Mouse (Mus musculus) layer of hippocampus, postnatal 36 days (tissue): ENCODE data around the gene Gstm3. TPM values are rescaled to one million over a fixed set of nuclear protein-coding genes. Genes with fewer than 3 reads are reported as not detected.
"Not testable (repeated sequence)": the region's sequence is repeated elsewhere in the genome, so short reads cannot be mapped to it uniquely, and the experiment has no call there.

Experiments
- DNase-seq, 2 experiments: peaks; one replicate each; pipeline ENCODE4 v3.0.0; 2022
- total RNA-seq, 2 experiments: library from RNA; stranded (reverse); gene quantifications; 2 replicates each; pipeline ENCODE4 v1.2.3; 2021

Gene Gstm3
- total RNA-seq: not detected

DNA sequence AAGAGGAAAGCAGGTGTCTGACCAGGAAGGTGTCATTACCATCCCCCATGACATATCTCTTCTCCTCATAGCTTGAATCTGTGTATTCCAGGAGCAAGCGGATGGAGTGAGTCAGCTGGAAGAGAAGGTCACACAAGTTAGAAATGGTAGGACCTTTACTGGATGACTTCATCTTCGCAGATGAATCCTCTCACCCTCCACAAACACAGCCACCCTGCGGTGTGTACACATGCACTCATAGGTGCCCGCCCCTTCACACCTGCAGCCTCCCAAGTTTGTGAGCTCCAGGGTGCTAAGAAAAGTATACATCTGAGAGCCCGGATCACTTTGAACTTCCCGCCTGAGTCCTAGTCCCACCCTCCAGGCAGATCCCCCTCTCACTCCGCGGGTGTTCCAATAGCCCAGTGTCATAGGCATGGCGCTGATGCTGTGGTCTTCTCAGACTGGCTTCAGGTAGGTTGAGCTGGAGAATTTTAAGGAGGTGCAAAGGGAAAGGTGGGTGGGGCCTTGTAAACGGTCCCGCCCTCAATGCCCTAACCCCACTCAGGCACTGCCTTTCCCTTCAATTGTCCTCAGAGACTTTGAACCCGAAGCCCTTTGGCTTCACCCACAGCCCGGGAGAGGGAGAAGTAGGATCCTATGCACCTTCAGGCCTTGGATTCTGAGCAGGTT, at the start of gene Gstm3:
Gene Gstm3, minus strand, starts transcription at position 560 of the 672 bp plus-strand sequence.
- DNase-seq: no peak

DNA sequence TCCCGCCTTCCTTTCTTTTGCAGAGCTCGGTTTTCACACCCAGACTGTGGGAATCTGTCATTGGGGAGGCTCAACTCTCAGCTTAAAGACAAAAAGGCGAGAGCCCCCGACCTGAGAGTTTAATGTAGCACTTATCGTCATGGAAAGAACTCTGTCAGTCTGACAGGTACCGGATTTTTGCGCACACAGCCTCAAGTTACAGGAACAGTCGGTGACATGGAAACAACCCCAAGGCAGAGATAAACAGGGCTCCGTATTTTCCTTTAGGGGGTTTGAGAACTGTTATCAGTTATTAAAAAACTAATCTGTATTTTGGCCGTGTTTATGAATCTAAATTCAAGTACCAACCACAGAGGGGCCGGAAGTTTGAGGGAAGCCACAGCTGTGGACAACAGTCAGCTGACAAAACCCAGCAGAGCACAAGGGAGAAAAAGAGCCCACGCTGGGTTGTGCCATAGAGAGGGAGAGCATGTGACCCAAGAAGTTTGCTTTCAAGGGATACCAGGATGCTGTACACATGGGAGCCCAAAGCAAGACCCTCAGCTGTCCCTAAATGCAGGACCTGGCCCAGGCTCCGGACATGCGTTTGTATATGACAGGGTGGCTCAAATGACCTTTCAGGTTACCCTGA, 49.2 kb upstream of the Gstm3 start:
- no peak for DNase-seq

DNA sequence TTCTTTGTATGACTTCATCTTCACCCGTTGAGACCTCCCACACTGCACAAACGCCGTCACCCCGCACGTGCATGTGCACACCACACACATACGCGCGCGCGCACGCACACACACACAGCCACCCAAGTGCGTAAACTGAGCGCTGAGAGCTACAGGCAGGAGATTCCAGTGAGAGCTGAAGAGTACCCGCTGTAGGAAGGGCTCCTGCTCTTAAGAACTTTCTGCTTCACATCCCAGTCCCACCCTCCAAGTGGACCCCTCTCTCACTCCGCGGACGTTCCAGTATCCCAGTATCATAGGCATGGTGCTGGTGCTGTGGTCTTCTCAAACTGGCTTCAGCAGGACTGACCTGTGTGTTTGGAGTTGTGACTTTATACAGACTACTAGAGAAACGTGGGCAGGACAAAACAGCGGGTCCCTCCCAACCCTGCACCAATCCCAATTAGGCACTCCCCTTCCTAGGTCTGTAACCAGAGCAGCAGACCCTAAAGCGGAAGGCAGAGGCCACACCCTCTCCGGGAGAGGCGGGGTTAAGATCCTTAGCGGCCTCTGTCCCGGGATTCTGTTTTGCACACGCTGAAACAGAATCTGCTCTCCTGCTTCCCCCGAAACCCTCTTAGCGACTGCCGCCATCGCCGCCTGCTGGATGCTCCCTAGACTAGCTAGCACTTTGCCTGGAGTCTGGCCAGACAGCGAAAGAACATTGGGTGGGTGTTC, 48.5 kb upstream of the Gstm3 start, which contains the start of gene Gstm1:
Gene Gstm1, minus strand, starts transcription at position 501 of the 717 bp plus-strand sequence.
- DNase-seq: peak; percentile 92 to 93

DNA sequence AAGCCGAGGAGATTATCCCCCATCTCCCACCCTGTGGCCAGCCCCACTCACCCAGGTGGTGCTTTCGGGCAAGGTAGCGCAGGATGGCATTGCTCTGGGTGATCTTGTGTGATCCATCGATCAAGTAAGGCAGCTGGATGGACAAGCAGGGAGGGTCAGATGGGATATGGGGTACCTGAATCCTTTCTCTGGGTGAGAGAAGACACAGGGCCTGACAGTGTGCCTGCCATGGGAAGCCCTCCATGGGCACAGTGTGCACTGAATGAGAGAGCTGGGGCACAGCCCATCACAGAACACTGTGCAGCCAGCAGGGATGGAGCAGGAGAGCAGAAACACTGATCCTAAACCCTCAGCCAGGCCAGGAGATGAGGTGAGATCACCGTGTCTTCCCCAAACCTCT, 47.4 kb upstream of the Gstm3 start:
- DNase-seq: not testable (repeated sequence)

DNA sequence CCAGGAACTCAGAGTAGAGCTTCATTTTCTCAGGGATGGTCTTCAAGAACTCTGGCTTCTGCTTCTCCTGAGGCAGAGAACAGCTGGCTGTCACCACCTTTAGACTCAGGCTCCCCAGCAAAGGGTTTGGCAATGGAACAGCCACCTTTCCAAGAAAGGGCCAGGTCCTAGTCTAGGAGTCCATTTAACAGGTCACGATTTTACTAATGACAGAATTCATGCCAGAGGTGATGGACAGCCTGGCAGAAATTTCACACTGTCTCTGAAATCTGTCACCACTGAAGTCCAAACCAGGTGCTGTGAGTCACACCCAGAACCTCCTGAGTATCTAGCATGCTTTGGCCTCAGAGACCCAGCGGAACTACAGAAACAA, 45.9 kb upstream of the Gstm3 start:
- no peak for DNase-seq

DNA sequence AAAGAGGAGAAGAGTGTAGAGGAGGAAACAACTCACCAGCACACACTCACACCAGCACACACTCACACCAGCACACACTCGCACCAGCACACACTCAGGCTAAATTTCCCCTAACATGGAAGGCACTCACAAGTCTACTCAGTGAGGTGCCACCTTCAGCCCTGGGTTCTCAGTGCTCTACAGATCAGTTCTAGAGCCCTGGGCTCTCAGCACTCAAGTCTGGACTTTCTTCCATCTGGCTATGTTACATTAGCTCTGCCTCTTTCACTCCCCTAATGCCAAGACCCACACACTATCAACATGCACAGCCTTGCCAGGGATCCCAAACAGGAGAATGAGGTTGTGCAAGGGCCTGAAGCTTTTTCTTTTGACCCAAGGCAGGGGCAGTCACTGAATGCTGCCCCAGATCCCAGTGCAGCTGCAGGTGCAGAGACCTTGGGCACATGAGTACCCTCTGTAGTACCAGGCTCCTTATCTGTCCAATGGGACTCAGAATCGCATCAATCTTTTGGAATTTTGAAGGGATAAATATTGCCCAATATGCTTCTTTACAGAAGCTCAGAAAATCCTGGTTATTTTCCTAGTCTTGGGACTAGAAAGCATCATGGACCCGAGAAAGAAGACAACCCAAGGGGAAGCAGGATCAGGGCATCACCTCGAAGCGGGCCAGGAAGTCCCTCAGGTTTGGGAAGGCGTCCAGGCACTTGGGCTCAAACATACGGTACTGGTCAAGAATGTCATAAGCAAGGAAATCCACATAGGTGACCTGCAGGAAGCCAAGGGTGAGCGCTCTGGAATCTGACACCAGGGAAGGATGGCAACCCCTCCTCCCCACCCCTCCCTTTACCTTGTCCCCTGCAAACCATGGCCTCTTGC, 45.3 kb upstream of the Gstm3 start:
- DNase-seq: no peak

DNA sequence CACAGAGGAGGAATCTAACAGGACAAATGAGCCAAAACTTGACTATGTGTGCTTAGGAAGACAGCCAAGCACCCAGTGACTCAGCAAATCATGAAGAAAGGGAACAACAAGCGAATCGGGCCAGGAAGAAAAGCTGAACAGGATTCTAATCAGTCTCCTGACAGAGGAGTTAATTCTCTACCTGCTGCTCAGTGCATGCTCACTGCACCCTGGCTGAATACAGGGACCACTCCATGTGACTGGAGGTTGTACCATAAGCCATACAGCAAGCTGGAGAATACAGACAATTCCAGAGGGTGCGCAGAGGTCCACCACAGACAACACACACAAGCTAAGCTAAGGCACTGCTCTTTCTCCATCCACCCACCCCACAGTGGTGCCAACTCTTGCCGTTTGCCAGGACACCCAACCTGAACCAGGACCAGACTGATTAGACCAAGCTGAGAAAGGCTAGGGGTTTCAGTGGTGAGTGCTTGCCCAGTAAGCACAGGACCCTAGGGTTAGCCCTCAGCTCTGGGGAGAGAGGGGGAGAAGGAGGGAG, 44.3 kb upstream of the Gstm3 start:
- peak; percentile 59 to 61 for DNase-seq

DNA sequence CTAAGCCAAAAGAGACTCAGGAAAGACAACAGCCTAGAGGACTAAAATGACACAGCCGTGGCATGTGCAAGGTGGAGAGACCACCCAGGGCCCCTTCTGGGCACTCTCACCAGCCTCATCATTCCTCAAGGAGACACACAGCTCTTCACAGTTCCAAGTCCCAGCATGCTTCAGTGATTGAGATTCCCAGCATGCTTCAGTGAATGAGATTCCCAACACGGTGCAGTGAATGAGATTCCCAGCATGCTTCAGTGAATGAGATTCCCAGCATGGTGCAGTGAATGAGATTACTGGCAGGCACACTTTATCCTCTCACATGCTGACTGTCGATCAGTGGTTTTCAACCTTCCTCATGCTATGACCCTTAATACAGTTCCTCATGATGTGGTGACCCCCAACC, 42.5 kb upstream of the Gstm3 start:
- DNase-seq: no peak

DNA sequence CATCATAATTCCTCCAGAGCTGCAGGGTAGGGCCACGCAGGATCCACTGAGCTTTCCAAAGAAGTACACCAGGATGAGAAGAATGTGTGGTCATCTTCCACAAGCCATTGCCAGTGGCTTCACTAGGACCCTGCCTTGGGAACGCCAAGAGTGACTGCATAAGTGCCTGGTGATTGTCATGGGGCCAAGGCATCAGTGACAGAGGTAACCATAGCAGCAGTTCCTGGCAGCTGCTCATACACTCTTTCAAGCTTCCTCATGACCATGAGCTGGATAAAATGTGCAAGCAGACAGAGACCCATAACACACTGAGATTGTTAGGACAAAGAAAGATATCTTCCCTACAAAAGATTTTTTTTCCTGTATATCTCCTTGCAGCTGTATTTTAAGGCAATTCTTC, 41.2 kb upstream of the Gstm3 start:
- DNase-seq: peak in 1 of 2 experiments; percentile 43

DNA sequence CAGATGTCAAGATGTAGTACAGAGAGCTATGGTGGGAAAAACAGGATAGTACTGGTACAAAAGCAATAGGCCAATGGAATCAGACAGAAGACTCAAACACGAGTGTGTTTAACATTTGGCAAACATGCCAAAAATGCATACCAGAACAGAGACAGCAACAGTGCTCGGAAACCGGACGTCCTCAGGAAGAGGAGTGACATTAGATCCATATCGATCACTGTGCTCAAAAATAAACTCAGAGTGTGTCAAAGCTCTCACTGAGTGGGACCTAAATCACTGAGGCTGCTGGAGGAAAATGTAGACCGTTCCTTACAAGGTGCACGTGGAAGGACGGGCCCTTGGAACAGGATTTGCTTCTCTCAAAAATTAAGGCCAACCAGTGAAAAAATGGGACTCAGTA, 32.9 kb upstream of the Gstm3 start:
- DNase-seq: no peak

DNA sequence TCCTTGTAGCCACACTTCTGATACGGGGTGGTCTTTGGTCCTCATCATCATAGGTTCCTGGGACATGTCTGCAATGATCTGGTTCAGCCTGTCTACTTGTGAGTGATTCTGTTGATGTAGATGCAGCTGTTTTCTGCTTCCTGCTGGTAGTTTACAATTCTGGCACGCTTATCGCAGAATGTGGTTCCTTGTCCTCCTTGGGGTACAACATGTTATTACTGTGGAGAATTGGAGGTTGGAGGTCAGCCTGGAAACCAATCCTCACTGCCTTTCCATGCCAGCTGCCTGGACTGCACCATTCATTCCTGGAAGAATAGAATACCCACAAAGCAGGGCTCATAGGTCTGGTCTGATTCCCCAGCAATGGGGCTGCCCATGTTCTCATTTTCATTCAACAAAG, 30.4 kb upstream of the Gstm3 start:
- no peak for DNase-seq

DNA sequence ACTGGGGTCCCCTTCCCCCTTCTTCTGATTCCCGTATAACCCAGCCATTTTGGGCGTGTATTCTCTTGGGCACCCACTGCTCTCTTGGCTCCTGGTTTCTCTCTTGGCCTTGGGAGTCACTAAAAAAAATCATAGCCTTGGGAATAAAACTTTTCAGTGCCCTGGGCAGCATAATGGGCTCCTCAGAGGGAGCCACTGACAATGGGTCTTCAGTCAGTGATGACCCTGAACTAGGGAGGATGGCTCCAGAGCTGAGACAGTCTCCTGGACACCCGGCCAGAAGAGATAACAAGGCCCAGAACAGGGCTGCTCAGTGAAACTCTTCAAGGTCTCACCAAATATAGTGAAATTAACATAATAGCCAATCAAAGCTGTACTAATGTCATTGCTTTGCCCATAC, 29.5 kb upstream of the Gstm3 start:
- no peak for DNase-seq

DNA sequence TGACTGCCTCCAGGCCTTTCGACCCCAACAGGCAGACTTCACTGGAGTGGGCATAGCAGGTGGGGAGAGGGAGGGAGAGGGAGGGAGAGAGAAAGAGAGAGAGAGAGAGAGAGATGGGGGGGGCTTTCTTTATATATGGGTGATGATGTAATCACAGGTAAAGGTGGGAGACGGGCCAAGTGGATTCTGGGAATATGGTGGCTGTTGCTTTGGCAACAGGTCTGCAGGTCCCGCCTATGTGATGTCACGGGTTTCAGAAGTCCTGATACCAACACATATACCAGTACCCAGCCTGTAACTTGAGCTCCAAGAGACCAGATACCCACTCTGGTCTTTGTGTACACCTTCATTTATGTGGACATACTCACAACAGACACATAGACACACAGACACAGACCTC, 27.5 kb upstream of the Gstm3 start:
- DNase-seq: no peak

DNA sequence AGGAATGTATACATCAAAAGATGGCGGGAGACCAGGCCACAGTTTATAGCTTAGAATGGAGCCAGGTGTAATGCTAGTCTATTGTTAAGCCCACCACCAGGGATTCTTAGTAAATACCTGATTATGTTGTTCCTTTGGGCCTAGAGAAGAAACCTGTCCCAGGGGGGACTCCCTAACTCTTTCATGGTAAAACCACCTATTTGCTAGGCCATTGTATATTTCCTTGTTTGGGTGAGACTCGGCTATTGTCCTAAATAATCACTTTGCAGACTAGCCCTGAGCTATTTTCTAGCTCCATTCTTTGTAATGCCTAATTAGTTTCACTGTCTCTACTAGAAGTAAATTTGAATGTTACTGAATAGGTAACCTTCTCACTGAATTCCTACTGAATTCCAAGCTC, 26.9 kb upstream of the Gstm3 start:
- DNase-seq: not testable (repeated sequence)

DNA sequence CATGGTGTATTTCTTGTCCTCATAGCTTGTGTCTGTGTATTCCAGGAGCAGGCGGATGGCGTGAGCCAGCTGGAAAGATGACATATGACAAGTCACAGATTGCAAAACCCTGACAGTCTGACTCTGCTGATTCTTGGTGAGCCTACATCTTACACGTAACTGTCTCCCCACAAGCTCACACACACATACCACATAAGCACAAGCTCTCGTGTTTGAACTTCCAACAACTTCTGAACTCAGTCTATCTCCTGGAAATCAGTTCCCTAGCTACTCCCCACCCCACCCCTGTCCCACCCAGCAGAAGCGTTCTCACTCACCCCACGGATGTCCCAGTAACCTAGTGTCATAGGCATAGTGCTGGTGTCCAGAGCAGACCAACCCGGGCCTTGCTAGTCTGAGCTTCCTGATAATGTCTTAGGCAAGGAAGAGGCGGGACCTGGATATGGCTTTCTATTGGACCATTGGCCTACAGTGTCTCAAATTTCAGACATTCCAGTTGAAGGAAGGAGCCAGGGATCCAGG, 17.0 kb upstream of the Gstm3 start, which contains the start of gene Gstm2:
Gene Gstm2, minus strand, starts transcription at position 413 of the 522 bp plus-strand sequence.
- peak; percentile 27 to 33 for DNase-seq

DNA sequence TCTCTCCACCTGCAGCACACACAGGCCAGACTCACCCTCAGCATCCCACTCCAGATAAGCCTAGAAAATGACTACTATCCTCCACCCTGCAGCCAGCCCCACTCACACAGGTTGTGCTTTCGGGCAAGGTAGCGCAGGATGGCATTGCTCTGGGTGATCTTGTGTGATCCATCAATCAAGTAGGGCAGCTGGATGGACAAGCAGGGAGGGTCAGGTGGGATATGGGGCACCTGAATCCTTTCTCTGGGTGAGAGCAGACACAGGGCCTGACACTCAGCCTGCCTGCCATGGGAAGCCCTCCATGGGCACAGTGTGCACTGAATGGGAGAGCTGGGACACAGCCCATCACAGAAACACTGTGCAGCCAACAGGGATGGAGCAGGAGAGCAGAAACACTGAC, 16.1 kb upstream of the Gstm3 start:
- not testable (repeated sequence) for DNase-seq

DNA sequence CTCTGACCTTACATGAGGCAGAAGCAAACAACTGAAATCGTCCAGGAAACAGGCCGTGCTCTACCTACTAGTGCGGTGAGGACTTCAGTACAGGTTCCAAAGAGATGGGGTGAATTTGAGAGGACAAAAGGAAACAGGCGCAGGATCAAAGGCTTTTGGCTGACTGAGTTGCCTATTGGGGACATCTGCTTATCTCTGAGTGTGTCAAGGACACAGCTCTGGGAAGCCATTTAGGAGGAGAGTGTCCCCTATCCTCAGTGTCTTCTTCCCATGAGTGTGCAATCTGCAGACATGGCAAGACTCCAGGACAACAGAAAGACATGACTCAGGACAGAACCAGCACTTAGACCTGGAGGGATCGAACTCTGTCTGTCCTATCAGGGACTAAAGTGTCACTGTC, 15.4 kb upstream of the Gstm3 start:
- DNase-seq: no peak

DNA sequence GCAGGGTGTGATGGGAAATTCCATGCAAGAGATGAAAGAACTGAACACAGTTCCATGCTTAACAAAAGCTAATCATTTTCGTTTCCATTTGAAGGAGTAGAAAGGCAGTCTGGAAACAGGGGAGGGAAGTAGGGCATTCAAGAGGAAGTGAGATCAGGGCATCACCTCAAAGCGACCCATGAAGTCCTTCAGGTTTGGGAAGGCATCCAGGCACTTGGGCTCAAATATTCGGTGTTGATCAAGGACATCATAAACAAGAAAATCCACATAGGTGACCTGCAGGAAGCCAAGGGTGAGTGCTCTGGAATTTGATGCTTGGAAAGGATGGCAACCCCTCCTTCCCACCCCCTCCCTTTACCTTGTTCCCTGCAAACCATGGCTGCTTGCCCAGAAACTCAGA, 14.7 kb upstream of the Gstm3 start:
- DNase-seq: no peak

DNA sequence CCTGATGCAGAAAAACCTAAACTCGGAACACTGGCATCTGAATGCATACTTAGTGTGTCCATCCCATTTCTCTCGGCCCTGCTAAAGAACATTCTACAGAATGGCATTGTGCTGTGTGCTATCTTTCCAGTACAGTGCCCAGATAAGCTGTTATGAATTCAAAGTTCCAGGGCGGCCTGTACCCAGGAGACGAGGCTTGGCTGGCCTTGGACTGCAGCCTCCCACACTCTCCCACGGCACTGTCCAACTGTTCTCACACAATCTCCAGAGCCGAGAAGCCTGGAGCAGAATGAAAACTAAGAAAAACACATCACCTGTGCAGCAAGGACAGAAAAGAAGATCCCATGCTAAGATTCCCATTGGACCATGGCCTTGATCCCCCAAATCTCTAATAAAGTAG, 13.6 kb upstream of the Gstm3 start:
- no peak for DNase-seq

DNA sequence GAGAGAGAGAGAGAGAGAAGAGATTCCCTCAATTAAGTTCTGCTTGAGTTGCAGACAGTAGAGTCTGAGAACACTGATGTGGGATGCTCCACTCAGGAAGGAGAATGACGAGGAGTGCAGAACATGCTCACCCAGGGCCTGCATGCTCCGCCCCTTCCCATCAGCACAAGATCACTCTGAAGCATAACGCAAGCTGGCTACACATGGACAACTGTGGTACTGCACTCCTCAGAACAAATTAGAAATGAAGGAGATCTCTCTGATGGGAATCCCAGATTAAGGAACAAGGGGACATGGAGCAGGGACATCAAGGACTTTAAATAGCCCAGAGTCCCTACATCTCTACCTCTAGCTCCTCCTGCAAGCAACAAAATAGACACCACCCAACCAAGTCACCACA, 12.2 kb upstream of the Gstm3 start:
- no peak for DNase-seq

DNA sequence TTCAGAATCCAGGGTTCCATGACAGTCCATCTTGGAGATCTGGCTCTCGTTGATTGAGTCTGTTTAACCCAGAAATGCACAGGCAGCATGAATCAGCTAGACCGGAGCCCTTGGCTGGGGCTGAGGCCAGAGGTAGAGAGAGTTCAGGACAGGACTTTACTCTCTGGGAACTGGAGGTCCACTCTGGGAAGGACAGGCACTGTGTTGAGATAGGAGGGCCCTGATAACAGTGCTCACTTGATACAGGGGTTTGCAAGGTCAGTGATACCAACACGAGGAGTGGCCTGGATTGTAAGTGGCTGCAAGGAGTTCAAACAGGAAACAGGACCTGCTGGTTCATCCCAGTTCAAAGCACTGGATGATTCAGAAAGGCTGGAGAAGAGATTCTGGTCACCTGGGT, 8.6 kb upstream of the Gstm3 start:
- no peak for DNase-seq

DNA sequence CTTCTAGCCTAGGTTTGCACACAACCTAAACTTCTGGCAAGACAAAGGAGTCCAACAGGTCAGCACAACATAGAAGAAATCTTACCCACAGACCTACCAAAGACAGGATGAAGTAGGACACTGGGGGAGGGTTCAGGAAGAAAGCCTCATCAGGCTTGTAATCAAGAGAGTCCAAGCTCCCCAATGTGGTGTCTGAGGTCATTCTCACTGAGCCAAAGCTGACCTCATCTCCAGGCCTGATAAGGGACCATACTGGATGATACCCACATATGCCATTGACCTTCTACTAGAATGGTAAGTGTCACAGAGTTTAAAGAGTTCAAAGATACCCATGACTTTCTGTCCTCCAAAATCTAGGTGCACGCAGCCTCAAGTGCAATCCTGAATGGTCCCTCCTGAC, 5.2 kb upstream of the Gstm3 start:
- DNase-seq: no peak
